Mouse (Mus musculus) ZHBTc4 (cell line): Measurements from ENCODE around the gene Acoxl.
"Not testable (repeated sequence)": the region's sequence is repeated elsewhere in the genome, so short reads cannot be mapped to it uniquely, and the experiment has no call there.

Experiments
- DNase-seq: peaks from one replicate; pipeline ENCODE4 v3.0.0-alpha.2; 2011; ENCODE audit warnings: low read depth, low spot score

Acoxl gene

DNA sequence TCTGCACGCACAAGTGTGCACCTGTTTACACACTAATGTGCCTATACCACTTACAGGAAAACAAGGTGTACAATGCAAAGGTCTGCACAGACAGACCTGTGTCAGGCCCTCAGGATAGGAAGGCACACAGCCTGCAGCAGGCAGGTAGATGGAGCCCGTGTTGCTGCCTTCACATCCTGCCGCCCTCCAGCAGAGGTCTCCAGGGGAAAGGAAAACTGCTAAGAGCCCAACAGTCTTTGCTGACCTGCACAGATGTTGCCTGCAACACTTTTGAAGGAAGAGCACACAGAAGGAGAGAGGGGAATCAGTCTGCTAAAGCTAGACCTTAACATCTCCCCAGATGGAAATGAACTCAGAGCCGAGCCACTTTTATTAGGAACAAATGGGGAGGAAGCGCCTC lies 240.2 kb downstream of the Acoxl start:
- DNase-seq, result peak; percentile 25

GRCm38 (mm10) chr2:128079316-128079715 lies 240.6 kb downstream of the Acoxl start:
- DNase-seq, result no peak

GRCm38 (mm10) chr2:128083844-128084243 lies 245.2 kb downstream of the Acoxl start:
- no peak for DNase-seq

DNA sequence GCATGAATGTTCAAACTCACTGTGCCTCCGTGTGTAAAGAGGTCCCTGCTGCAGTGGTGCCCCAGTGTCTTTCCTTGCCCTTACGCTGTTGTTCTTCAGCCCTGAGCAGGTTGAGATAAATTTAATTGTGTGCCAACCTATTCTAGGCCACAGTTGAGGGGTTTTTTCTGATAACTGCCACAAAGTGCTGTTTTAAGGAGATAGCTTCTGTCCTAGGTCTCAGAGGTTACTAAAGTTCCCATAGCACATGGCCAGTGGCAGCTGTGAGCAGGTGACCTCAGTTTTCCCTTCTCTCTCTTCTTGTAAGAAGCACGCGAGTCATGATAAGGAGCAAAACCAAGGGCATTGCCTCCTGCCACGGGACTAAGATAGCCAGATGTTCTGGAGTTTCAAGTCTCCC lies 245.9 kb downstream of the Acoxl start:
- no peak for DNase-seq

DNA sequence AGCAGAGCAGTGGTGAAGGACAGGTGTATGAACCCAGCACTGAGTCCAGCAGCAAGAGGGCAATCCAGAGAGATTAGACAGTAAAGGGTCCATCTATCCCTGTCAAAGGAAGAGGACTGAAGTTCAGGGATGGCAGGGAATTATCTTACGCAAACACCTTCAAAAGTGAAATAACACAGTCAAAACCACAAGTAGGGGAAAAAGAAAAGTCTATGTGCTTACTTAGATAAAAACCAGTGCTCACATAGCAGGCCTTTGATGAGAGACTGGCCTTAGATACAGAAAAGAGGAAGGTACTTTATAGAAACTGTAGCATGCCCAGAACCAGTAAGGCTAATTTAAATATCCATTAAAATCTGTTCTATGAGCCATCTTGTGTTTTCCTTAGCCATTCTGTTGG lies 246.8 kb downstream of the Acoxl start:
- DNase-seq, result no peak

DNA sequence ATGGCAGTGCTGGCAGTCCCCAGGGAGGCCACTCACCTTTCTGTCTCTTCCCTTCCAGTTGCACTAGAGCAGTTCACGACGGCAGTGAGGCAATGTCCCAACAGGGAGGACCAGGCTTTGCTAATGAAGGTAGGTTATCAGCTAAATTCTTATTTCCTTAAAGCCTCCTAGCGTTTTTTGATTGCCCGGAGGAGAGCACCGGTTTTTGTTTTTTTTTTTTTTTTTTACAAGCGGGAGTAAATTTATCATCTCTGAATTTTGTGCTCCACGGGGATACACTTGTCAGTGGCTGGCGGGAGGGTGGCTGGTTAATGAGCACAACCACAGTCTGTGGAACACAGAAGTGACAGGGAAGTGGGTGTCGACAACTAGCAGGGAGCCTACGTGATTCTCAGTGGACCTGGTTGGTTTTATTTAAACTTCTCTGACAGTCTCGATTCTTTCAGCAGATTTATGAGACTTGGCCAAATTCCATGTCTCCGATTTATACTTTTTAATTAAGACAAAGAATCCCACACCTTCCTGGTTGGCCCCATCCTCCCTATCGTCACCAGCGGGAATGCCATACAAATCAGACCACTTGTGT lies 247.7 kb downstream of the Acoxl start:
- no peak for DNase-seq

GRCm38 (mm10) chr2:128086996-128087526 lies 248.4 kb downstream of the Acoxl start:
- DNase-seq, result no peak

DNA sequence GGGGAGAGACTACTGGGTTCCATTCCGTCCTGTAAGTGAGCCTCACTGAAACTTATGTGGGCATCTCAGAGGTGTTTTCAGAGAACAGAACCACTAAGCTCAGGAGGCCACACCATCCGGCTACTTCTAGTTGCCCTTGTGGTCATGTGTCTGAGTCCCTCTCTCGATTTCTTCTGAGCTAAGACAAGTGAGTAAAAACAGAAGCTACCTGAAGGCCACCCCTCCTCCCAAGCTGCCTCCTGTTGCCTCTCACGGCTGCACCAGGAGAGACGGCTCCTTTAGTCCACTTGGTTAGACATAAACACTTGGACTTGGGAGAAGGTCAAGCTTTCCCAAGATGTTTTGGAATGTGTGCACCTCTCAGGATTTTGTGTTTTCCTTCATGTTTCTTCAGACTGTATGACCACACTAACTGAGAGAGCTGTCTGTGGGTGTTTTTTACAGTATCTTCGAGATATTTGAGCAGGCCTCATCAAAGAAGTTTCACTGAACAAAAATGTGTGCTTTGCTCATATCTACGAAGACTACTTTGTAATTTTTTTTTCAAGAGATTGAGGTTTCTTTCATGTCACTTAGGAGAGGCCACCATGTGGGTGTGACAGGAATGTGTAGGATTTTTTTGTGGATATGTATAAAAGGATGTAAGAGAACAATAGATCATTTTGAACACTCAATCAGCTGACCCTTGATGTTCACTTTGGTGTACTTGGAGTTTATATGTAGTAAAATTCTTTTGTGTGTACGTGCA lies 249.3 kb downstream of the Acoxl start:
- DNase-seq, result no peak

- no peak for DNase-seq
These were observed 251.7 kb downstream of the Acoxl start for GRCm38 (mm10) chr2:128090283-128090885.

GRCm38 (mm10) chr2:128091431-128092369 lies 253.0 kb downstream of the Acoxl start:
- DNase-seq, result no peak

DNA sequence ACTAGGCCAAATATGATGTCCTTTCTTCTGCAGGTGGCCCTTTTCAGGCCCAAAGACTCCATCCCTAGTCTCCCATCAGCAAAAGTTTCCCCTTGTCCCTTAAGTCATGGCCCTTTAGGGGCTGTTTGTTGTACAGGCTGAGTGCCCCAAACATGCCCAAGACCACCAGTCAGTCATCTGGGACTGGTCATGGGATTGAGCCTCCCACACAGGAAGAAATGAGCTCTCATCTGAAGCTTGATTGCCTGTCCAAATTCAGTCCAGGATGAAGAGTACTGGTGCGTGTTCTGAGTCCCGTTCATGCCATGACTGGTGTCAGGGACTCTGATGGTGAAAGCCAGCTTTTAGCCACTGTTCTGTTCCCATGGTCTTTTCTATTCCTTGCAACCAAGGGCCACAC lies 253.8 kb downstream of the Acoxl start:
- no peak for DNase-seq

GRCm38 (mm10) chr2:128094196-128094595 lies 255.5 kb downstream of the Acoxl start:
- no peak for DNase-seq

DNA sequence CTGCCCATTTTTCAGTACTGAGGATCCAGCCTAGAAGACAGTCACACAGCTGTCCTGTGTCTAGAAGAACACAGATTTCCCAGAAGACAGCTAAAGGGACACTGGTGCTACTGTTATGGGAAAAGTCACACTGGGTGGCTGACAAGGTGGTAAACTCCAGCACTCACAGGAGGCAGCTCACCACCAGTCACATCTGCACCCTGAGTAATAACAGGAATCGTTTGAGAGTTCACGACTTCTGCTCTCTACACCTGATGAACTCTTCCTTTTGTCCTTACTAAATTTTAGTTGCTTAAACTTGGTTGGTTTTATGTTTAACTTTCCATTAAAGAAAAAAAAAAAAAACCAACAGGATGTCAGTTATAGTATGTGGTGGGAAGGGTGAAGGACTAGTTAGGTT lies 255.9 kb downstream of the Acoxl start:
- no peak for DNase-seq

DNA sequence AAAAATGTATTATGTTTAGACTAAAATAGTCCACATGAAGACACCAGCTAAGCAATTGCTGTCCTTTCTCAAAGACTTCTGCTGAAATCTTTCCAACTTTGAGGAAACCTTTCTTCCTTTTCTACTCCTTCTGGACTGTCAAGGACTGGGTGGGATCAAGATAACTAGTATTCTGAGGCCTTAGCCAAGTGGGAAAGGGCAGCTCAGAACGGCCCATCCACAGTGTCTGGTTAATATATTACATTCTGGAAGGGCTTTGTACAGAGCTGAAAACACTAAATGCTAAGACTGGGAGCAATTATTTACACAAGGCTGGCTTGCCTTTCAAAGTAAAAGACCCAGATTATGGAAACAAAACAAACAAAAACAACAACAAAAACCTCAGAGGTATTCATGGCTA lies 256.6 kb downstream of the Acoxl start:
- no peak for DNase-seq

DNA sequence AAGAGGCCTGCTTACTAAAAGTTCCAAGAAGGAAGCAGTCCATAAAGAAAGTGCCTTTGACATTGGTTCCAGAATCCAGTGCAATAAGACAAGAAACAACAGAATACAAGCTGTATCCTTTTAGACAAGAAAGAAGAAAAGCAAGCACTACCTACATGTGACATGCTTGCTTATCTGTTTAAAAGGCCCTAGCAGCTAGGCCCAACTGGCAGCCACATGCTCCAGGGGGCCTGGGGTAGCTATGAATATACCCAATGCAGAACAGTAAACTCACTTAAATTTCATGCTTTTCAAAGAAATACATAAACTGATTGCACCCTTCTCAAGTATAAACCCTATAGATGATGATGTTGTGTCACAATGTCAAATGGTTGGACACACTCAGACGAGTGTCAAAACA lies 257.4 kb downstream of the Acoxl start:
- no peak for DNase-seq

GRCm38 (mm10) chr2:128098118-128098517 lies 259.4 kb downstream of the Acoxl start:
- not testable (repeated sequence) for DNase-seq

GRCm38 (mm10) chr2:128102086-128102485 lies 263.4 kb downstream of the Acoxl start:
- peak; percentile 26 for DNase-seq

DNA sequence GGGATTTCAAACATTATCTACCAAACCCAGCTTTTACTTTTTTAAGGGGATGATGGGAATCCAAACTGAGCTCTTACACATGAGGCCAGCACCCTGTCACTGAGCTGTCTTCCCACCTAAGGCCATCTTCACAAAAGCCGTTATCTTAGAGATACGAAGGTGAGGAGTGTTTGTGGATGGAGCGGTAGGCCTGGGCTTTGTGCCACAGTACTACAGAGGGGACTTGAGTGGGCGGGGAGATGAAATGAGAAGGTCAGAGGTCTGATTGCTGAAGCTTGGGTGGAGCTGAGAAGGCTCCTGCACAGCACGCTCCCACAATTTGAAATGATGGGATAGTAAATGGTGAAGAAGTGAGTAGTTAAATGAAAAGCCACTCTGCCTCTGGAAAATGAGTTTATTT lies 266.1 kb downstream of the Acoxl start:
- DNase-seq, result no peak

GRCm38 (mm10) chr2:128105651-128106050 lies 267.0 kb downstream of the Acoxl start:
- DNase-seq, result no peak

- DNase-seq, result no peak
These were observed 272.9 kb downstream of the Acoxl start for GRCm38 (mm10) chr2:128111537-128111936.

- DNase-seq, result peak; percentile 30
These were observed 275.9 kb downstream of the Acoxl start for GRCm38 (mm10) chr2:128114621-128115020.

- DNase-seq, result peak; percentile 53
These were observed 276.9 kb downstream of the Acoxl start for GRCm38 (mm10) chr2:128115579-128115978.
